Mouse (Mus musculus): ENCODE measurements around the gene Rgs14. TPM values are rescaled to one million over a fixed set of nuclear protein-coding genes. Genes with fewer than 3 reads are reported as not detected.

The Rgs14 gene
- polyA plus RNA-seq, 1 experiment: 0.51 TPM

DNA sequence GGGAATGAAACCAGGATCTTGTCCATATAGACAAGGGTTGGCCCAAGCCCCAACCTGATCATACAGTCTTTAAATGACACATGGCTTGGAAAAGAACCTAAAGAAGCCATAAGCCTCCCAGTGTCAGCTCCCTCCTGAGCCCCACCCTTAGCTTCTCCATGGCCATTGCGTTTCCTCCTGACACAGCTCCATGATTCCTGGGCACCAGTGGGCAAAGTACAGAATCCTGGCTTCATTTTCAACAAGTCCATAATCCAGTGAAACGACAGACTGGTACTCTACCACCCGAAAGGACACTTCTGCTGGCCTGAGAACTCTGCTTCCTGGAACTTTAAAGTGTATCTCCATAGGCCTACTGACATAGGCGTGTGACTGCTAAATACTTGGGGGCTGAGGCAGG lies 37.8 kb downstream of the Rgs14 start:
- DNase-seq (ENCODE audit: low read depth): no peak
- TF ChIP-seq POLR2A (IDR thresholded peaks at IDR 0.05; ENCODE audit: borderline replicate concordance, extremely low read depth, insufficient read depth, insufficient read length, poor library complexity, severe bottlenecking) (no peak), CTCF (IDR thresholded peaks at IDR 0.05; ENCODE audit: borderline replicate concordance, extremely low read depth, insufficient read depth, insufficient read length) (no peak)

DNA sequence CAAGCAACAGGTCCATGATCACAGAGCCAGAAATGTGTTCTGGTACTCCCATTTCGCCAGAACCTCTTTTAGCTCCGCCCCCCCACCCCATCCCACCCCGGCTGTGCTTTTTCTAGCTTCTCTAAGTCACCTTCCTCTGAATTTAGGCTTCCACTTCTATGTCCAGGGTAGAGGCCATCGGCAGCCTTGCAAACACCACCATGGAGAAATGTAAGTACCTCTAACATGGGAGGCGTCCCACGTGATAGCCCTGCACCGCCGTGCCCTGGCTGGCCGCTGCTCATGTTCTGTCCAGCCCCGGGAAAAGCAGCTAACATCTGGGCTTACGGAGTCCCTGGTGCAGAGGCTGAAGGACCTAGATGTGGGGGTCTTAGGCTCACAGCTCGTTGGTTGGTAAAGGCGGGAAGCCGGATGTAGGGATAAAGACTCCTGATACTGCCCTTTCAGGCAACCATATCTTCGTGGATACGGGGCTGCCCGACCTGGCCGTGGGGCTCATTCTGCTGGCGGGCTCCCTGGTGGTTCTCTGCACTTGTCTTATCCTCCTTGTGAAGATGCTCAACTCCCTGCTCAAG lies 39.1 kb downstream of the Rgs14 start:
- no peak for TF ChIP-seq CTCF (IDR thresholded peaks at IDR 0.05; ENCODE audit: borderline replicate concordance, extremely low read depth, insufficient read depth, insufficient read length)
- TF ChIP-seq POLR2A (IDR thresholded peaks at IDR 0.05; ENCODE audit: borderline replicate concordance, extremely low read depth, insufficient read depth, insufficient read length, poor library complexity, severe bottlenecking): no peak
- DNase-seq (ENCODE audit: low read depth): no peak

- TF ChIP-seq CTCF (IDR thresholded peaks at IDR 0.05; ENCODE audit: borderline replicate concordance, extremely low read depth, insufficient read depth, insufficient read length) (no peak), POLR2A (IDR thresholded peaks at IDR 0.05; ENCODE audit: borderline replicate concordance, extremely low read depth, insufficient read depth, insufficient read length, poor library complexity, severe bottlenecking) (no peak)
Measured at GRCm38 (mm10) chr13:55411826-55412225, 42.3 kb downstream of the Rgs14 start.

DNA sequence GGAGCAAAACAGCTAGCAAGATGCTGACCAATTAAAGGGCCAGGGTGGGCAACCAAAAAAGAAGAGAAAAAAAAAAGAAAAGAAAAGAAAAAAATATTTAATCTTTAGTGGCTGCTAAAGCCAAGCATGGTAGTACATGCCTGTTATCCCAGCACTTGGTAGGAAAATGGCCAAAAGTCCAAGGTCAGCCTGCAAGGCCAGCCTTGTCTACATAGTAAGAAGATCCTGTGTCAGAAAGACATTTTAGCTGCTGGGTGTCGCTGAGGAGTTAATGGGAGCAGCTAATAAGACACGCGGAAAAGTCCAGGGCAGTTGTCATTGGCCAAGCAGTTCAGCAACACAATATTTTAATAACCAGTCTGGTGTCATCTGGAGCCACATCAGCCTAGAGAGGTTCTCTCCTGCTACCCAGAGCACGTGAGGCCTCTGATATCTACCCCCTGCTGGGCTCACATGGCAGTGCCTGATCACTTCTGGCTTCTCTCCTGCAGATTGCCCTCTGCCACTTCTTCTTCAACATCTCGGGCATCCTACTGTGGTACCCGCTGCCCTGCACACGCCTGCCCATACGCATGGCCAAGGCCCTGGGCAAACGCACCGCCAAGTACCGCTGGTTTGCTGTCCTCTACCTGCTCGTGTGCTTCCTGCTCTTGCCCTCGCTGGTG lies 43.2 kb downstream of the Rgs14 start:
- no peak for DNase-seq (ENCODE audit: low read depth)
- TF ChIP-seq CTCF (IDR thresholded peaks at IDR 0.05; ENCODE audit: borderline replicate concordance, extremely low read depth, insufficient read depth, insufficient read length) (no peak), POLR2A (IDR thresholded peaks at IDR 0.05; ENCODE audit: borderline replicate concordance, extremely low read depth, insufficient read depth, insufficient read length, poor library complexity, severe bottlenecking) (no peak)

More at GRCm38 (mm10) chr13:55411826-55412225, 42.3 kb downstream of the Rgs14 start:
- DNase-seq (ENCODE audit: low read depth): no peak

GRCm38 (mm10) chr13:55413333-55413732 lies 43.8 kb downstream of the Rgs14 start:
- no peak for TF ChIP-seq CTCF (IDR thresholded peaks at IDR 0.05; ENCODE audit: borderline replicate concordance, extremely low read depth, insufficient read depth, insufficient read length)
- TF ChIP-seq POLR2A (IDR thresholded peaks at IDR 0.05; ENCODE audit: borderline replicate concordance, extremely low read depth, insufficient read depth, insufficient read length, poor library complexity, severe bottlenecking): no peak
- no peak for DNase-seq (ENCODE audit: low read depth)

- TF ChIP-seq POLR2A (IDR thresholded peaks at IDR 0.05; ENCODE audit: borderline replicate concordance, extremely low read depth, insufficient read depth, insufficient read length, poor library complexity, severe bottlenecking) (no peak), CTCF (IDR thresholded peaks at IDR 0.05; ENCODE audit: borderline replicate concordance, extremely low read depth, insufficient read depth, insufficient read length) (no peak)
- DNase-seq (ENCODE audit: low read depth): peak; percentile 90
Measured at GRCm38 (mm10) chr13:55414743-55415380, 45.3 kb downstream of the Rgs14 start, which contains the start of gene Pfn3. TSS of gene Pfn3 (minus strand) at chr13:55415232.

DNA sequence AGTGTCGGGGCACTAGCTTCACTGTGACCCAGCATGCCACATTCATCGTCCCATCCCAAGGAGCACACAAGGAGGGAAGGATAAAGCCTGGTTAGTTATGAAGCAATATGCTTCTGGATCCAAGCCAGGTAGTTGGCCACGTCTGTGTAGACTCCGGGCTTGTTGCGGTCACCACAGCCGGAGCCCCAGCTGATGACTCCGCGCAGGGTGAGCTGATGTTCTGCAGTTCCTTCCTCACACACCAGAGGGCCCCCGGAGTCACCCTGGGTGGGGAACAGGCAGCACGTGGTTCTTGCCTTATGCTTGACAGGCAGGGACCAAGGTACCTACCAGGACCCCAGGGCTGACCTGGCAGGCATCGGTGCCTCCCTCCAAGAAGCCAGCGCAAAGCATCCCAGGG lies 48.5 kb downstream of the Rgs14 start:
- TF ChIP-seq POLR2A (IDR thresholded peaks at IDR 0.05; ENCODE audit: borderline replicate concordance, extremely low read depth, insufficient read depth, insufficient read length, poor library complexity, severe bottlenecking): no peak
- peak; percentile 87 for TF ChIP-seq CTCF (IDR thresholded peaks at IDR 0.05; ENCODE audit: borderline replicate concordance, extremely low read depth, insufficient read depth, insufficient read length)
- DNase-seq (ENCODE audit: low read depth): peak; percentile 77

- DNase-seq (ENCODE audit: low read depth): no peak
- no peak for TF ChIP-seq POLR2A (IDR thresholded peaks at IDR 0.05; ENCODE audit: borderline replicate concordance, extremely low read depth, insufficient read depth, insufficient read length, poor library complexity, severe bottlenecking)
- no peak for TF ChIP-seq CTCF (IDR thresholded peaks at IDR 0.05; ENCODE audit: borderline replicate concordance, extremely low read depth, insufficient read depth, insufficient read length)
Measured at GRCm38 (mm10) chr13:55419142-55419541, 49.6 kb downstream of the Rgs14 start.

GRCm38 (mm10) chr13:55420018-55420932 lies 50.7 kb downstream of the Rgs14 start:
- DNase-seq (ENCODE audit: low read depth): no peak
- TF ChIP-seq POLR2A (IDR thresholded peaks at IDR 0.05; ENCODE audit: borderline replicate concordance, extremely low read depth, insufficient read depth, insufficient read length, poor library complexity, severe bottlenecking) (no peak), CTCF (IDR thresholded peaks at IDR 0.05; ENCODE audit: borderline replicate concordance, extremely low read depth, insufficient read depth, insufficient read length) (no peak)

GRCm38 (mm10) chr13:55420933-55421800 lies 51.6 kb downstream of the Rgs14 start:
- peak; percentile 80 for DNase-seq (ENCODE audit: low read depth)
- TF ChIP-seq POLR2A (IDR thresholded peaks at IDR 0.05; ENCODE audit: borderline replicate concordance, extremely low read depth, insufficient read depth, insufficient read length, poor library complexity, severe bottlenecking) (no peak), CTCF (IDR thresholded peaks at IDR 0.05; ENCODE audit: borderline replicate concordance, extremely low read depth, insufficient read depth, insufficient read length) (peak; percentile 76)

Data from brain, embryonic 14.5 days (tissue).